Mouse (Mus musculus): Measurements from ENCODE around the gene Prkce. TPM values are rescaled to one million over a fixed set of nuclear protein-coding genes. Genes with fewer than 3 reads are reported as not detected.

Prkce gene
- total RNA-seq (2021) = 10 to 100 TPM; 26.0 to 27.3 TPM
- polyA plus RNA-seq (2012; rRNA removed) = 6.1 and 8.1 TPM in 2 replicates
- long read RNA-seq, full-length matches to known transcripts = 6 of 10 reads
- long read RNA-seq, partial matches to known transcripts = 1 of 10 reads
- long read RNA-seq, other reads (novel, unspliced or antisense) = 3 of 10 reads

GRCm38 (mm10) chr17:86167320-86168230 is at the start of gene Prkce:
Gene Prkce, plus strand, starts transcription at chr17:86167785.
- Histone ChIP-seq H3K36me3 (ENCODE audit: control insufficient read depth, insufficient read depth, low read length) (no peaks in the 10 kb centered on the region), H3K79me2 (replicated peaks; ENCODE audit: control insufficient read depth, insufficient read depth, low read length) (no peaks in the 10 kb centered on the region), H3K27me3 (ENCODE audit: control insufficient read depth, insufficient read depth, low read length) (no peaks in the 10 kb centered on the region), H3K4me3 (peak within 1 kb of the TSS; percentile 97), H3K4me1 (ENCODE audit: control insufficient read depth, insufficient read depth, low read length) (peaks cover 6% of the 10 kb centered on the region), H3K27ac (peak within 1 kb of the TSS; percentile 94), H3K9ac (ENCODE audit: low read depth, low read length) (peak within 1 kb of the TSS; percentile 98)
- WGBS = 1% methylated on average over 115 of the region's 115 CpGs
- intact Hi-C loops (cut with DNase I) = loop anchor here (2.0 to 5.0 kb wide), 2 partner anchors 17 to 70 kb away; no protein-coding TSS in a partner anchor
- DNase-seq = peak; percentile 88 to 90
- peak; percentile 84 for TF ChIP-seq EP300 (IDR thresholded peaks at IDR 0.05; ENCODE audit: insufficient read depth, low read depth, low read length)
- TF ChIP-seq POLR2A (IDR thresholded peaks at IDR 0.05; ENCODE audit: insufficient read depth, low read depth, low read length) = peak; percentile 86
- peak; percentile 56 for TF ChIP-seq CTCF (IDR thresholded peaks at IDR 0.05)

- intact Hi-C loops (cut with DNase I) = no loop called here
- no peak overlapping the region for H3K27ac ChIP-seq
- no peak overlapping the region for H3K9ac ChIP-seq (ENCODE audit: low read depth, low read length)
- H3K27me3 ChIP-seq (ENCODE audit: control insufficient read depth, insufficient read depth, low read length) = no peaks in the 10 kb centered on the region
- no peaks in the 10 kb centered on the region for H3K4me1 ChIP-seq (ENCODE audit: control insufficient read depth, insufficient read depth, low read length)
- DNase-seq = no peak
- H3K36me3 ChIP-seq (ENCODE audit: control insufficient read depth, insufficient read depth, low read length) = no peaks in the 10 kb centered on the region; the same call in 1 of the 2 replicates
- H3K4me3 ChIP-seq = no peak overlapping the region
- no peaks in the 10 kb centered on the region for H3K79me2 ChIP-seq (replicated peaks; ENCODE audit: control insufficient read depth, insufficient read depth, low read length)
- TF ChIP-seq CTCF (IDR thresholded peaks at IDR 0.05) = no peak
- TF ChIP-seq EP300 (IDR thresholded peaks at IDR 0.05; ENCODE audit: insufficient read depth, low read depth, low read length) = no peak
- no peak for TF ChIP-seq POLR2A (IDR thresholded peaks at IDR 0.05; ENCODE audit: insufficient read depth, low read depth, low read length)
- 88% methylated on average over 3 of the region's 3 CpGs for WGBS
Measured at GRCm38 (mm10) chr17:86123146-86123545, 44.4 kb upstream of the Prkce start.

- H3K79me2 ChIP-seq (replicated peaks; ENCODE audit: control insufficient read depth, insufficient read depth, low read length) = no peaks in the 10 kb centered on the region
- H3K4me1 ChIP-seq (ENCODE audit: control insufficient read depth, insufficient read depth, low read length) = no peaks in the 10 kb centered on the region
- TF ChIP-seq CTCF (IDR thresholded peaks at IDR 0.05) (peak; percentile 42), EP300 (IDR thresholded peaks at IDR 0.05; ENCODE audit: insufficient read depth, low read depth, low read length) (no peak)
- intact Hi-C loops (cut with DNase I) = no loop called here
- H3K27me3 ChIP-seq (ENCODE audit: control insufficient read depth, insufficient read depth, low read length) = no peaks in the 10 kb centered on the region
- no peak for DNase-seq
- 62% methylated on average over 5 of the region's 5 CpGs for WGBS
- H3K9ac ChIP-seq (ENCODE audit: low read depth, low read length) = no peak overlapping the region
- no peak overlapping the region for H3K4me3 ChIP-seq
- H3K27ac ChIP-seq = no peak overlapping the region
- no peaks in the 10 kb centered on the region; the same call in none of the 2 replicates for H3K36me3 ChIP-seq (ENCODE audit: control insufficient read depth, insufficient read depth, low read length)
Measured at GRCm38 (mm10) chr17:86125908-86126307, 41.7 kb upstream of the Prkce start.

- no peaks in the 10 kb centered on the region; the same call in none of the 2 replicates for H3K36me3 ChIP-seq (ENCODE audit: control insufficient read depth, insufficient read depth, low read length)
- no peaks in the 10 kb centered on the region for H3K79me2 ChIP-seq (replicated peaks; ENCODE audit: control insufficient read depth, insufficient read depth, low read length)
- no peak overlapping the region for H3K27ac ChIP-seq
- intact Hi-C loops (cut with DNase I) = no loop called here
- no peaks in the 10 kb centered on the region for H3K27me3 ChIP-seq (ENCODE audit: control insufficient read depth, insufficient read depth, low read length)
- 82% methylated on average over 5 of the region's 5 CpGs for WGBS
- no peaks in the 10 kb centered on the region for H3K4me1 ChIP-seq (ENCODE audit: control insufficient read depth, insufficient read depth, low read length)
- TF ChIP-seq CTCF (IDR thresholded peaks at IDR 0.05) (no peak), EP300 (IDR thresholded peaks at IDR 0.05; ENCODE audit: insufficient read depth, low read depth, low read length) (no peak), POLR2A (IDR thresholded peaks at IDR 0.05; ENCODE audit: insufficient read depth, low read depth, low read length) (no peak)
- H3K9ac ChIP-seq (ENCODE audit: low read depth, low read length) = no peak overlapping the region
- no peak for DNase-seq
- H3K4me3 ChIP-seq = no peak overlapping the region
Measured at GRCm38 (mm10) chr17:86128198-86128597, 39.4 kb upstream of the Prkce start.

GRCm38 (mm10) chr17:86132534-86132933 is 35.1 kb upstream of the Prkce start:
- no peak for DNase-seq
- no peaks in the 10 kb centered on the region; the same call in 1 of the 2 replicates for H3K36me3 ChIP-seq (ENCODE audit: control insufficient read depth, insufficient read depth, low read length)

More at GRCm38 (mm10) chr17:86132534-86132933, 35.1 kb upstream of the Prkce start:
- no peak overlapping the region for H3K27ac ChIP-seq
- H3K4me1 ChIP-seq (ENCODE audit: control insufficient read depth, insufficient read depth, low read length) = no peaks in the 10 kb centered on the region
- no peak for TF ChIP-seq POLR2A (IDR thresholded peaks at IDR 0.05; ENCODE audit: insufficient read depth, low read depth, low read length)
- peak; percentile 58 for TF ChIP-seq CTCF (IDR thresholded peaks at IDR 0.05)
- TF ChIP-seq EP300 (IDR thresholded peaks at IDR 0.05; ENCODE audit: insufficient read depth, low read depth, low read length) = no peak
- intact Hi-C loops (cut with DNase I) = no loop called here
- no peak overlapping the region for H3K9ac ChIP-seq (ENCODE audit: low read depth, low read length)
- no peaks in the 10 kb centered on the region for H3K79me2 ChIP-seq (replicated peaks; ENCODE audit: control insufficient read depth, insufficient read depth, low read length)
- H3K4me3 ChIP-seq = no peak overlapping the region
- 72% methylated on average over 5 of the region's 5 CpGs for WGBS
- H3K27me3 ChIP-seq (ENCODE audit: control insufficient read depth, insufficient read depth, low read length) = no peaks in the 10 kb centered on the region
